Mouse (Mus musculus) liver, postnatal 0 days (tissue): ENCODE measurements around the gene Plcb4. TPM values are rescaled to one million over a fixed set of nuclear protein-coding genes. Genes with fewer than 3 reads are reported as not detected.
"Not testable (repeated sequence)": the region's sequence is repeated elsewhere in the genome, so short reads cannot be mapped to it uniquely, and the experiment has no call there.

Source experiments
- ATAC-seq: fragments of 200-750 bp; cut with Nextera tagmentation; 2 replicates; pipeline ENCODE4 v1.8.0; 2017; ENCODE audit warnings: mild to moderate bottlenecking, moderate library complexity
- DNase-seq: peaks from one replicate; pipeline ENCODE4 v3.0.0-alpha.2; 2016
- H3K27ac ChIP-seq: fragments of 300-500 bp; sonication (generic); 2 replicates; pipeline ENCODE4 v1.5.1; 2014; ENCODE audit warnings: antibody characterized with exemption, moderate library complexity, mild to moderate bottlenecking, low read depth
- H3K27me3 ChIP-seq: fragments of 300-500 bp; sonication (generic); 2 replicates; pipeline ENCODE4 v1.6.1; 2014; ENCODE audit warnings: low read length, control low read depth, mixed read lengths; ENCODE audit not compliant: insufficient read depth
- H3K36me3 ChIP-seq: fragments of 300-500 bp; sonication (generic); replicated peaks from 2 replicates; pipeline ENCODE4 v1.6.1; 2014; ENCODE audit warnings: mild to moderate bottlenecking, control low read depth, low read length, moderate library complexity, mixed read lengths; ENCODE audit not compliant: insufficient read depth
- H3K4me1 ChIP-seq: fragments of 300-500 bp; sonication (generic); 2 replicates; pipeline ENCODE4 v1.6.1; 2014; ENCODE audit warnings: antibody characterized with exemption, mild to moderate bottlenecking, control low read depth; ENCODE audit not compliant: insufficient read depth
- H3K4me2 ChIP-seq: fragments of 300-500 bp; sonication (generic); 2 replicates; pipeline ENCODE4 v1.6.1; 2014; ENCODE audit warnings: low read depth, mild to moderate bottlenecking, low read length, moderate library complexity, mixed read lengths
- H3K4me3 ChIP-seq: fragments of 300-500 bp; sonication (generic); 2 replicates; pipeline ENCODE4 v1.5.1; 2014; ENCODE audit warnings: low read depth, low read length
- H3K9ac ChIP-seq: fragments of 300-500 bp; sonication (generic); replicated peaks from 2 replicates; pipeline ENCODE4 v1.6.1; 2014; ENCODE audit warnings: mild to moderate bottlenecking, moderate library complexity
- H3K9me3 ChIP-seq: fragments of 300-500 bp; sonication (generic); 2 replicates; pipeline ENCODE4 v1.6.1; 2016; ENCODE audit warnings: mild to moderate bottlenecking, control low read depth, low read length, mixed read lengths
- CTCF ChIP-seq: sonication (generic); IDR thresholded peaks from 2 replicates; pipeline ENCODE4 v1.5.1; 2016; ENCODE audit warnings: antibody characterized with exemption, low read depth
- EP300 ChIP-seq: IDR thresholded peaks from 2 replicates; pipeline ENCODE4 v1.6.1; 2016; ENCODE audit warnings: antibody characterized with exemption, low read depth, mild to moderate bottlenecking
- WGBS: fragments of 180-500 bp; shearing (Covaris S2); extraction: QIAGEN DNeasy Blood & Tissue Kit; methylation state at CpG from one replicate; pipeline ENCODE4 v1.1.7; 2014; ENCODE audit not compliant: insufficient replicate concordance; 5-methylcytosine and 5-hydroxymethylcytosine counted together
- polyA plus RNA-seq: library from polyadenylated mRNA; unstranded; fragments of >200 nt; fragmentation: Nextera tagmentation; extraction: Ambion mirVana; gene quantifications from 2 replicates; pipeline ENCODE4 v1.2.1, GENCODE M21; 2015

Gene Plcb4
- polyA plus RNA-seq, 1 experiment from 2014 or later = 2.8 TPM

GRCm38 (mm10) chr2:135888206-135888605, 229.4 kb downstream of the Plcb4 start:
- Histone ChIP-seq H3K27ac (no peak overlapping the region), H3K4me3 (no peak overlapping the region), H3K36me3 (no peaks in the 10 kb centered on the region), H3K4me1 (no peaks in the 10 kb centered on the region), H3K27me3 (no peaks in the 10 kb centered on the region), H3K9me3 (no peaks in the 10 kb centered on the region), H3K9ac (no peak overlapping the region), H3K4me2 (no peak overlapping the region)
- TF ChIP-seq EP300 (no peak), CTCF (no peak)
- no peak for ATAC-seq
- DNase-seq = no peak
- WGBS = 54% methylated on average over 4 of the region's 4 CpGs

GRCm38 (mm10) chr2:135888767-135889166, 230.0 kb downstream of the Plcb4 start:
- H3K9me3 ChIP-seq = no peaks in the 10 kb centered on the region
- no peak for DNase-seq
- no peak overlapping the region for H3K4me3 ChIP-seq
- no peak overlapping the region for H3K4me2 ChIP-seq
- H3K27ac ChIP-seq = no peak overlapping the region
- no peak for ATAC-seq
- TF ChIP-seq EP300 (no peak), CTCF (no peak)
- no peaks in the 10 kb centered on the region for H3K36me3 ChIP-seq
- no peak overlapping the region for H3K9ac ChIP-seq
- H3K4me1 ChIP-seq = no peaks in the 10 kb centered on the region
- H3K27me3 ChIP-seq = no peaks in the 10 kb centered on the region
- WGBS = 84% methylated on average over 10 of the region's 10 CpGs

GRCm38 (mm10) chr2:135890083-135890482, 231.3 kb downstream of the Plcb4 start:
- no peak for DNase-seq
- no peak for ATAC-seq
- Histone ChIP-seq H3K27me3 (no peaks in the 10 kb centered on the region), H3K9me3 (no peaks in the 10 kb centered on the region), H3K4me1 (no peaks in the 10 kb centered on the region), H3K4me3 (no peak overlapping the region), H3K27ac (no peak overlapping the region), H3K9ac (no peak overlapping the region), H3K36me3 (no peaks in the 10 kb centered on the region), H3K4me2 (no peak overlapping the region)
- WGBS = 64% methylated on average over 1 of the region's 1 CpGs
- TF ChIP-seq CTCF (peak; percentile 48), EP300 (no peak)

- H3K4me2 ChIP-seq = no peak overlapping the region
- TF ChIP-seq EP300 (peak; percentile 18; the same call in 1 of the 2 replicates), CTCF (no peak)
- no peaks in the 10 kb centered on the region for H3K4me1 ChIP-seq
- ATAC-seq = no peak; the same call in 1 of the 2 replicates
- H3K9ac ChIP-seq = no peak overlapping the region
- H3K9me3 ChIP-seq = no peaks in the 10 kb centered on the region
- H3K27me3 ChIP-seq = no peaks in the 10 kb centered on the region
- WGBS = 67% methylated on average over 10 of the region's 10 CpGs
- H3K36me3 ChIP-seq = no peaks in the 10 kb centered on the region
- H3K4me3 ChIP-seq = no peak overlapping the region
- DNase-seq = no peak
- no peak overlapping the region for H3K27ac ChIP-seq
These were observed 232.3 kb downstream of the Plcb4 start for GRCm38 (mm10) chr2:135891097-135891496.

- H3K4me1 ChIP-seq = no peaks in the 10 kb centered on the region
- DNase-seq (no peak), ATAC-seq (no peak)
- no peak overlapping the region for H3K4me3 ChIP-seq
- no peak overlapping the region for H3K4me2 ChIP-seq
- no peak for TF ChIP-seq CTCF
- TF ChIP-seq EP300 = no peak
- no peaks in the 10 kb centered on the region for H3K9me3 ChIP-seq
- WGBS = 82% methylated on average over 5 of the region's 5 CpGs
- H3K27me3 ChIP-seq = no peaks in the 10 kb centered on the region
- no peak overlapping the region for H3K9ac ChIP-seq
- H3K27ac ChIP-seq = no peak overlapping the region
- no peaks in the 10 kb centered on the region for H3K36me3 ChIP-seq
These were observed 232.9 kb downstream of the Plcb4 start for GRCm38 (mm10) chr2:135891686-135892085.

GRCm38 (mm10) chr2:135894582-135894981, 235.8 kb downstream of the Plcb4 start:
- H3K4me1 ChIP-seq = no peaks in the 10 kb centered on the region
- no peaks in the 10 kb centered on the region for H3K27me3 ChIP-seq
- TF ChIP-seq EP300 (no peak), CTCF (no peak)
- no peaks in the 10 kb centered on the region for H3K36me3 ChIP-seq
- ATAC-seq = no peak
- WGBS = 61% methylated on average over 2 of the region's 2 CpGs
- no peaks in the 10 kb centered on the region for H3K9me3 ChIP-seq
- H3K4me3 ChIP-seq = no peak overlapping the region
- no peak for DNase-seq
- H3K4me2 ChIP-seq = no peak overlapping the region
- H3K9ac ChIP-seq = no peak overlapping the region
- no peak overlapping the region for H3K27ac ChIP-seq

- TF ChIP-seq CTCF (no peak), EP300 (no peak)
- no peaks in the 10 kb centered on the region for H3K36me3 ChIP-seq
- no peak overlapping the region for H3K4me2 ChIP-seq
- no peak overlapping the region for H3K9ac ChIP-seq
- no peak for ATAC-seq
- H3K4me1 ChIP-seq = no peaks in the 10 kb centered on the region
- WGBS = 72% methylated on average over 4 of the region's 4 CpGs
- no peaks in the 10 kb centered on the region for H3K27me3 ChIP-seq
- no peak for DNase-seq
- no peaks in the 10 kb centered on the region for H3K9me3 ChIP-seq
- no peak overlapping the region for H3K27ac ChIP-seq
- no peak overlapping the region for H3K4me3 ChIP-seq
These were observed 239.2 kb downstream of the Plcb4 start for GRCm38 (mm10) chr2:135898025-135898424.

GRCm38 (mm10) chr2:135899931-135900330, 241.1 kb downstream of the Plcb4 start:
- not testable (repeated sequence) for H3K27ac ChIP-seq, H3K4me2 ChIP-seq, DNase-seq, H3K4me1 ChIP-seq, H3K27me3 ChIP-seq, H3K9me3 ChIP-seq, H3K36me3 ChIP-seq, ATAC-seq, H3K4me3 ChIP-seq, H3K9ac ChIP-seq
- 60% methylated on average over 4 of the region's 4 CpGs for WGBS
